Mouse (Mus musculus): ENCODE measurements at regions not wholly inside any gene's neighbourhood (a gene's known extent, or its start where the extent isn't known, plus 50 kb on each side); places are given as distances from the start of the nearest gene placed in this dataset.

DNA sequence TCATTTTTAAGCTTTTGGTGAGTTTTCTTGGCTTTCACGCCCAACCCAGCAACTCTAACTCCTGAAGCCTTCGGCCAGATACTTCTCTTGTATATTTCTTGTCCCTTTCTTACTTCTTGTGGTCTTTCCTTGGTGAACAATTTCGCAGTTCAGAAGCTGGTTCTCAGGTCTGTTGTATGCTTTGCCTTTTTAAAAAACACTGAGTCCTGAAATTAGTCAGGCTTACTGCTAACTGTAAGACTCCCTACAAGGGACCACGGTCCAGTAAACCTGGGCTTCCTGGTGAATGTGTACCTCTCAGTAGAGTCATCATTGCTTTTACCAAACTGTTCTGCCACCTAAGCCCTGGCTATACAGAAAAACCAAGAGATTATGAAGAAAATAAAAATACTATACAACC lies 81.3 kb upstream of the Olig3 start:
- TF ChIP-seq GATA1 (IDR thresholded peaks at IDR 0.05; ENCODE audit: borderline replicate concordance, low read length): no peak
- no peak for TF ChIP-seq FLI1 (IDR thresholded peaks at IDR 0.05; ENCODE audit: low read length)
